ENCODE assay signal across 8 mouse cellular contexts in genomic region chr11:116274045-116274666, GRCm38 (mm10). TPM values are rescaled to one million over a fixed set of nuclear protein-coding genes. Genes with fewer than 3 reads are reported as not detected.
DNase-seq lines count a peak whose midpoint lies in the region; ATAC-seq lines count a peak whose summit lies in the region.

TSS of gene Srp68 (minus strand) at chr11:116274217.

- intact Hi-C loops in left cerebral cortex, postnatal 14 days (cut with DNase I), result loop anchor here (5.0 kb wide), 1 partner anchor 33 kb away; the partner anchor contains the start of gene Exoc7

- WGBS in intestine, embryonic 14.5 days, result 4% methylated on average over 32 of the region's 32 CpGs

- H3K27ac ChIP-seq in intestine, embryonic 14.5 days (ENCODE audit: low read depth), result peak within 1 kb of the TSS; percentile 80

- peak within 1 kb of the TSS; percentile 92 for H3K9ac ChIP-seq in intestine, embryonic 14.5 days (ENCODE audit: low read length)

- DNase-seq in adrenal gland, adult 18-20 months (ENCODE audit: low spot score in 2 of 2), result peak; percentile 88 to 90
- peak; percentile 97 for DNase-seq in embryo, embryonic 11 days
- peak; percentile 91 for DNase-seq in gastrocnemius, postnatal 25 days
- peak; percentile 93 for DNase-seq in intestine, embryonic 14.5 days (ENCODE audit: low spot score)
- DNase-seq in left cerebral cortex, postnatal 14 days (ENCODE audit: low spot score in 2 of 2), result peak; percentile 93 to 94
- peak; percentile 93 for DNase-seq in mesoderm, embryonic 11.5 days (ENCODE audit: low read depth, low spot score)
- DNase-seq in right cerebral cortex, postnatal 36 days (ENCODE audit: low spot score in 2 of 2), result peak; percentile 92
- DNase-seq in yolk sac, embryonic 10.5 days (ENCODE audit: low spot score), result peak; percentile 94

- ATAC-seq in intestine, embryonic 14.5 days (replicated peaks; ENCODE audit: low FRiP score, low TSS enrichment, low read depth), result peak; percentile 97

- peak within 1 kb of the TSS; percentile 99 for H3K4me3 ChIP-seq in intestine, embryonic 14.5 days (ENCODE audit: low read depth, low read length)

- peaks cover 17% of the 10 kb centered on the region for H3K4me1 ChIP-seq in intestine, embryonic 14.5 days (replicated peaks; ENCODE audit: control insufficient read depth, insufficient read depth, low read length)

- H3K36me3 ChIP-seq in intestine, embryonic 14.5 days (ENCODE audit: control insufficient read depth, insufficient read depth, low read length), result peaks cover 26% of the 10 kb centered on the region

- no peaks in the 10 kb centered on the region for H3K9me3 ChIP-seq in intestine, embryonic 14.5 days (ENCODE audit: control insufficient read depth, low read length)

- H3K27me3 ChIP-seq in intestine, embryonic 14.5 days (replicated peaks; ENCODE audit: control insufficient read depth, insufficient read depth, low read length), result no peaks in the 10 kb centered on the region

- peak within 1 kb of the TSS; percentile 86 for H3K4me2 ChIP-seq in intestine, embryonic 14.5 days (ENCODE audit: low read length)

RNA-seq across cellular contexts. Expression of gene Srp68, which starts in this region (rescaled TPM):
- total RNA-seq in adrenal gland, adult 18-20 months (2021), result 10 to 100 TPM; 72.8 to 75.2 TPM
- 10 to 100 TPM; 65.8 to 75.9 TPM for total RNA-seq in gastrocnemius, postnatal 25 days (2021)
- 78.1 and 83.2 TPM in 2 replicates for polyA plus RNA-seq in intestine, embryonic 14.5 days (2014; fragmentation: Nextera tagmentation; extraction: Ambion mirVana)
- 10 to 100 TPM; 52.0 to 56.4 TPM for total RNA-seq in left cerebral cortex, postnatal 14 days (2021)

Comparison
In these comparisons a context has a peak if more than half of its experiments do, and no peak if none do; other contexts are left out.
1. Peak in every context shown above with its lines: DNase-seq, ATAC-seq, H3K4me3 ChIP-seq and H3K27ac ChIP-seq.